Mouse (Mus musculus) monocyte, adult 2 months (primary cell): Measurements from ENCODE around the gene Rho.
A peak's percentile ranks its signal among the peaks of the same experiment; 100 is the strongest.

ENCODE experiments used
- DNase-seq, 2 experiments: peaks; one replicate each; pipeline ENCODE4 v3.0.0; 2022; ENCODE audit warnings: low spot score in 2 of 2, low read depth in 1 of 2

The Rho gene

DNA sequence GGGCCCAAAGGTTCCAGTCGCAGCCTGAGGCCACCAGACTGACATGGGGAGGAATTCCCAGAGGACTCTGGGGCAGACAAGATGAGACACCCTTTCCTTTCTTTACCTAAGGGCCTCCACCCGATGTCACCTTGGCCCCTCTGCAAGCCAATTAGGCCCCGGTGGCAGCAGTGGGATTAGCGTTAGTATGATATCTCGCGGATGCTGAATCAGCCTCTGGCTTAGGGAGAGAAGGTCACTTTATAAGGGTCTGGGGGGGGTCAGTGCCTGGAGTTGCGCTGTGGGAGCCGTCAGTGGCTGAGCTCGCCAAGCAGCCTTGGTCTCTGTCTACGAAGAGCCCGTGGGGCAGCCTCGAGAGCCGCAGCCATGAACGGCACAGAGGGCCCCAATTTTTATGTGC, at the start of gene Rho:
TSS of gene Rho (plus strand) at position 110 of the 400 bp plus-strand sequence.
- no peak for DNase-seq

DNA sequence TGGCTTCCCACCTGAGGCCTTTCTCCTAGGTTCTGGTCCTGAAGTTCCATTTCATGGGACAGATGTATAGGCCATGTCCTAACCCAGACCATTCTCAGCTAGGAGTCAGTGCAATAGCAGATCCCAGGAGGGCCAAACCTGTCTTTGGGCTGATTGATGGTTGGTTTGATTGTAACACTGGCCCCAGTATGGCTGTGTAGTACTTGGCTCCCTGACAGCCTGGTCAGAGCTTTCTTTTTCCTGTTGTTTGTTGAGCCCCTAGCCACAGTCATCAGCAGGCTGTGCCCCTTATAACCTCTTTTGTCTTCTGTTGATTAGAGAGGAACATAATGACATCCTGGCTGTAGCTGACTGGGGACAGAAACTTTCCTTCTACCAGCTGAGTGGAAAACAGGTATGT, 47.5 kb upstream of the Rho start:
- DNase-seq, result no peak

DNA sequence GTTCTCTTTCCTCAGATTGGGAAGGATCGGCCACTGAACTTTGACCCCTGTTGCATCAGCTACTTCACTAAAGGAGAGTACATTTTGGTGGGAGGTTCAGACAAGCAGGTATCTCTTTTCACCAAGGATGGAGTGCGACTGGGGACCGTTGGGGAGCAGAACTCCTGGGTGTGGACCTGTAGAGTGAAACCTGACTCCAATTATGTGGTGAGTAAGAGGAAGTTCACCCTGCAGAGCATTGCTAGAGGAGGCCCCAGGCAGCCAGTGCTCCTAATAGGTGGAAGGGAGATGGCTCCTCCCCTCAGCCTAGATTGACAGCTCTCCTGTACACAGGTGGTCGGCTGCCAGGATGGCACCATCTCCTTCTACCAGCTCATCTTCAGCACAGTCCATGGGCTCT, 44.7 kb upstream of the Rho start:
- DNase-seq, result peak in 1 of 2 experiments; percentile 9

DNA sequence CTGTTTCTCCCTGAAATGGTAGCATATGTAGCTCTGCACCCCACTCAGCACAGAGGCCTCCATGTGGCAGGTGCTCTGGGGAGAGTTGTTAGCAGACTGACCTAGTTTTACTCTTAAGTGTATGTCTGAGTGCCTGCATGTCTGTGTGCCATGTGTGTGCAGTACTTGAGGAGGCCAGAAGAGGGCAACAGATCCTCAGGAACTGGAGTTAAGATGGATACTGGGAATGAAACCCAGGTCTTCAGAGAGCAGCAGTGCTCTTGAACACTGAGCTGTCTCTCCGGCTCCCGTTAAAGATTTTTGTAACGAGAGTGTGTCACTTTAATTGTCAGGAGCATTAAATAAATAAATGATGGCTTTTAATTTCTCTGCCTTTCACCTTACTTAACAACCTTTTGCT, 43.3 kb upstream of the Rho start:
- peak in 1 of 2 experiments; percentile 10 for DNase-seq

DNA sequence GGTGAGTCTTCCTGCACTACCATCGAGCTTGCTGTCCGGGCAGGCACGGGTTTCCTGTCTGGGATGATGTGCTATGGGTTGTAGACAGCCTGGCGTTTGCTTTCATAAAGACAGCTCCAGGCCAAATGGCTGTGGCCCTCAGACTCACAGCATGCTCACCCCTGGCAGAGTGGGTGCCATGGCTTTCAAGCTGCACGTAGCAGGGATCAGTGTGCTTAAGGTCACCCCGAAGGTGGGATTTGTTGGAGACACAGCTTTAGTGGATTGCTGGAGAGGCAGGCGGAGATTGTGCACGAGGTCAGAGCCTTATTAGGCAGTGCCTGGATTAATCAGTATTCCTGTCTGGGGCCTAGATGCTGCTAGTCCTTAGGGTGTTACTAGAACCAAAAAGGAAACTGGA, 40.9 kb upstream of the Rho start:
- no peak for DNase-seq

DNA sequence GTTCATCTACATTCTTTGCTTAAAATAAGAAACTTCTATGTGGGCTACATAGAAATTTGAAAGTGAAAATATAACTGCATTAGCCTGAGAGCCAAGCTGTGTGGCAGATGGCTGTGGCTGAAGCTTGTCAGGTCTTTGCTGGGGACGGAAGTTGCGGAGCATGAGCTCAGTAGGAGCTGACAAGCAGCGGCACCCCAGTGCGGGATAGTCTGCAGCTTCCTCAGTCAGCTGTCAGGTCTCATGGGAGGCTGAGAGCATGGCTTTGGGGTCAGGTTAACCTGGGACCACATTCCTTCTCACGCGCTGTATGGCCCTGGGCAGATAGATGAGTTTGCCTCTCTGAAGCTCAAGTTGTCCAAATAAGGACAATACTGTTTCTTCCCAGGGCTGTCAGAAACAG, 40.5 kb upstream of the Rho start:
- no peak for DNase-seq

DNA sequence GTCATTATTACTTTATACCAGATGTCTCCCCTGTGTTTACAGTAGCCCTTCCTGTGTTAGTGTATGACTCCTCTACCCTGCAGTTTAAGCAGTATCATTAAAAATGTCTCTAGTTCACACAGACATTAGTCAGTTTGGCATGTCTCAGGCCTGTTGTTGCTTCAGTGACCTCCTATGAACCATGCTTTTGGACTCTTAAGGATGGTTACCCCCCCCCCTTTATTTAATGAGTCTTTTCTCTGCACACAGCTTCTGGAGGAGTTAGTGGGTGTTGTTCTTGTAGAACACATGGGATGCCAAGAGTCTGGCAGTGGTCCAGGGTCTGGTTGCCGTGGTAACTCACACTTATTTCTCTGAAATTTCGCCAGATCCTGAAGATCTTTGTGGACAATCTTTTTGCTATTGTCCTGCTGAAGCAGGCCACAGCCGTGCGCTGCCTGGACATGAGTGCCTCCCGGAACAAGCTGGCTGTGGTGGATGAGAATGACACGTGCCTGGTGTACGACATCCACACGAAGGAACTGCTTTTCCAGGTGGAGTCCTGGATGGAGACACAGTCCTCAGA, 40.0 kb upstream of the Rho start:
- no peak for DNase-seq

DNA sequence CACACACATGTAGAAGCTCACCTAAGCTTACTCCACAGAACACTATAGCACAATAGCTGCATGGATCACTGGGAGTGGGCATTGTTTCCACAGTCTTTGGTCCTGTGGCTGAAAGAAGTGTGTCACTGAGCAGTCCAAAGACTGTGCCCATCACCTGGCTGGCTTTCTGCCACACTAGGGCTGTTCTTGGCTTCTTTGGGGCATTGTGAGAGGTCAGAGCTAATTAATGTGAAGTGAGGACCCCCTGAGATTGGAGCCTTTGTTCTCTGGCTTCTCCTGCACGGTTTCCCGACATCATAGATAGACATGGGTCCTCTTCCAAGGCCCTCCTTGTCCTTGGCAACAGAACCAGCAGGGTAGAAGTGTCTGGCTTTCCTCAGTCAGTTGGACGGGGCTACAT, 39.2 kb upstream of the Rho start:
- no peak for DNase-seq

DNA sequence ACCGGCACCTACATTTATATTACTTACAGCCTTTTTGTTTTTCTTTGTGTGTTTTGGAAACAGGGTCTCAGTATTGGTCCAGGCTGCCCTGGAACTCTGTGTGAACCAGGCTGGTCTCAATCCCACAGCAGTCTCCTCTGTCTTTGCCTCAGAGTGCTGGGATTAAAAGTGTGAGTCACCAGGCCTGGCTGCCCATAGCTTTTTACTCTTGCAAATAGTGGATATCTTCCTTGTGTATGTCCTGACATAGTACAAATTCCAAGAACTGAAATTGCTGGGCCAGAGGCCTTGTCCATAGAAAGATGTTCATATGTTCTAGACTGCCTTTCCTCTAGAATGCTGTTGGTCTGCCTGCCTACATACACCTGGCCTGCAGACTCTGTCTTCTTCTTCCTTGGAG, 35.2 kb upstream of the Rho start:
- DNase-seq, result no peak

DNA sequence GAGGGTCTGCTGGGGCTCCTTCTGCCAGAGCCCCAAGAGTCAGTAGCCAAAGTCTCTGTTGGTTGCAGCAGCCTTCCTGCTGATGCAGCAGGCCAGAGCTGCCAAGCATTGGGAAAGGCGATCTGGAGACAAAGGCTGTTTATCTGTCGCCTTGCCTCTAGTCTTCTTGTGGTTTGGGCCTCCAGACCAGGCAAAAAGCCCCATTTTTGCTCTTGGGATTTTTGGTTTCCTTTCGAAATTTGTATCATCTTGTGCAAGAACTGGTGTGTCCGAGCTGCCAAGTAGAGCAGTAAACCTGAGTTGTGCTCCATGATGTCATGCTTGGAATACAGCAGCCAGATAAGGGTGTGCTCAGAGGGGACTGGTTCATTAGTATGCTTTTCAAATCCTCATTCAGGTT, 34.4 kb upstream of the Rho start:
- peak in 1 of 2 experiments; percentile 12 for DNase-seq

DNA sequence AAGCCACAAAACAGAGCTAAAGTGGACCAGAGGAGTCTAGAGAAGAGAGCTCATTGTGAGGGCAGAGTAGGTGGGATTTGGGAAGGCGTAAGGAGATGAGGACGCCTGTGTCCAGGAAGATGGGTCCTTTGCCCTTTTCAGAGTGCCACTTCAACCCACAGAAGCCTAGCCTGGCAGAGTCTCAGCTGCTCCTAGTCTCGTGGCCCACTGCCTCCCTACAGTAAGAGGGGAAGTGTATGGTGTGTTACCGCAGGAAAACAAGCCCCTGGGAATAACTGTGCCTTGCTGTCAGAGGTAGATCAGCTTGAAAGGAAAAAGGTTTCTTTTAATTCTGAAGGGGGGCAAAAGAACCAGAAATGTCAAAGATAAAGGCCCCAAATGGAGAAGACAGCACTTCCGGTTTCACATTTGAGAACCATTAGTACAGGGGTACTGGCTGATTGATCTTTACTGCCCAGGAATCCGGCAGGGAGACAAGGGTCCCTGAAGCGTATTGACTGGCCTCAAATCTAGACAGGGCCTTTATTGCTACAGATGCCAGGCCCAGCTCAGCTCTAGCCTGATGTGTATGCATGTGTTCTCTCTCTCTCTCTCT, 33.5 kb upstream of the Rho start:
- no peak for DNase-seq

DNA sequence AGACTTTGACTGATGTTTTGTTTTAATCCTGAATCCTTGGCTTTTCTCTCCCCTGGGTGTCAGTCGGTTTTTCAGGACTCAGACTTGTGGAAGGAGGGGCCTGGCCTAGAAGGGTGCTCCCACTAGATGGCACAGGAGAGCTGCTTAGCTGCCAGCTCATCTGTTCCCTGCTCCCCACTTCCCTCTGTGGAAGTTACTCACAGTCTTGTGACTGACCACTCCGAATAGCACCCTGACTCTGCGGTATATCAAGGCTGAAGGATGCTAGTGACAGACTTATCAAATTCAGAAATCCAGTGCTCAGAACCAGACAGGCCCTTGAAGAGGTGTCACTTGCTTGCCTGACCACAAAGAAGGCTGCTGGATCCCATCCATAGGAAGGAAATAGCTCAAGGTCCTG, 30.5 kb upstream of the Rho start:
- peak; percentile 52 to 67 for DNase-seq

DNA sequence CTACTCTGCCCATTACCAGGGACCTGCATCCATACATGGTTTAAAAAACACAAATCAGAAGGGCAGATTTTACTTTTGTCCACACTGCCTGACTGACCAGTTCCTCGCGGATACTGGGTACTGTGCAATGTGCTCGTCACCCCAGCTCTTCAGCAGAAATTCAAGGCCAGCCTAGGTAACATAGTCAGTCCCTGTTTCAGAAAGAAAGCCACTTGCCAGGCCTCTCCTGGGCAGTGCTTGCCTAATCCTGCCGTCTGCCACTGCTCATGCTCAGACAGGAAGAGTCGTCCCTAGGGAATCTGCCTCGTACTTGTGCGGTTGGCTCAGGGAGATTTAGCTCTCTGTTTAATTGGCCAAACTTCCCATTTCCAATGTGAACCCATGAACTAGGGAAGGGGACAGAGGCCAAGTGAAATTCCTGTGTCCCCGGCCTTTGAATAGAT, 30.0 kb upstream of the Rho start:
- no peak for DNase-seq

DNA sequence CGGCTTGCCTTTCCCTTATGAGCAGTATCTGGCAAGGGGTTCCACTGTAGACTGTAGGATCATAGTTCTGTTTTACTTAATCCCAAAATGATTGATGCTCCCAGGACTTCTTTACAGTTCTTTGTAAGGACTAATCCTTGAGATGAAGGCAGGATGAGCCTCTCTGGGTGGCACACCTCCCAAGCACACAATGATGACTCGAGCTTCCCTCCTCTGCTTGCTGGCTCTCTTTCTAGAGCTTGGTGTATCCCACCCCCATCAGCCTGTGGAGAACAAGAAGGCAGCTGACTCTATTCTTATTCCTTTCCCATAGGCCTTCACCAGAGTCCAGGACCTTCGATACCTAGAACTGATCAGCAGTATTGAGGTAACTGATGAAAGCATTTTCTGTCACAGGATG, 29.0 kb upstream of the Rho start:
- no peak for DNase-seq

DNA sequence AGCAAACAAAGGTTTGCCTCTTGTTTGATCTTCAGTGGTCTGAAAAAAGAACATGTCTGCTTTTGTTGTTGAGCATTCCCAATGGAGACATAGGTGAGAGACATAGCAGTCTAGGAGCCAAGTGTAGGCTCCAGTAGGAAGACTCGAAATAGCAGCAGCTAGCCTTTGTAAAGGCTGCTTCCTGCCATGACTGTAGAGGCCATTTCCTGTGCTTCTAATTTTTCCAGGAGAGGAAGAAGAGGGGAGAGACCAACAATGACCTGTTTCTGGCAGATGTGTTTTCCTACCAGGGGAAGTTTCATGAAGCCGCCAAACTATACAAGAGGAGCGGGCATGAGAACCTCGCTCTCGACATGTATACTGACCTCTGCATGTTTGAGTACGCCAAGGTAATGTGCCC, 26.0 kb upstream of the Rho start:
- DNase-seq, result no peak

DNA sequence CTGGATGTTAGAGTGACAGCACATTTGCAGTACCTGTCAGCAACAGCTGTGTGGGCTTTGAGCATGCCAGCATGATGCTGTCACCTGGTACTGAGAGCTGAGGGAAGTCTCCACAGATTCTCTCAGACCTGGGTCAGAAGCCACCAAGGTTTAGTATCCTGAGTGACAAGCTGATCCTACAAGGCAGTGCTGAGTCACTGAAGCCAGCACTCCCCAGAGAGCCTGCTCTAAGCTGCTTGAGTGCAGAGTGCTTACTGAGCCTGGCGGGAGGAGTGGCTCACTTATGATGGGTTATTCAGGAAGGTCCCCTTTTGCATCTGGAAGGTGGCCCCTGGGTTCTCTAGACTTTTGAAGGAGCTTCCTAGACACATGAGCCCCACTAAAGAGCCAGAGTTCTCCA, 25.1 kb upstream of the Rho start:
- no peak for DNase-seq

DNA sequence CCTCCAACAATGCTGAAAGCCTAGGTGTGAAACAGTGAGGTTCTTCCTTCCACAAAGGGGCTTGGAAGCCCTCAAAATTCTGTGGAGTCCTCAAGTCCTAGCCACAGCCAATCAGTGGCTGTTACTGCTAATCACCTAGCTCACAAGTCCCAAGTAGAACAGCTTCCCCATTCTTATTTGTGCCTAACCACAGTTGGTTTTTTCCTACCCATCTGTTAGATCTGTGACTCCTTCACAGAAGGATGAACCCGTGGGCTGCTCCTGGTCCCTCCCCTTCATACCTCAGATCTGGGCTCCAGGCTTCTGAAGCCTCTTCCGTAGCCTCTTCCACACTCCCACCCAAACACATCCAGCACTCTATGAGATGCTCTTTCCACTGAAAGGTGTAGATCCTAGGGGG, 24.7 kb upstream of the Rho start:
- no peak for DNase-seq

DNA sequence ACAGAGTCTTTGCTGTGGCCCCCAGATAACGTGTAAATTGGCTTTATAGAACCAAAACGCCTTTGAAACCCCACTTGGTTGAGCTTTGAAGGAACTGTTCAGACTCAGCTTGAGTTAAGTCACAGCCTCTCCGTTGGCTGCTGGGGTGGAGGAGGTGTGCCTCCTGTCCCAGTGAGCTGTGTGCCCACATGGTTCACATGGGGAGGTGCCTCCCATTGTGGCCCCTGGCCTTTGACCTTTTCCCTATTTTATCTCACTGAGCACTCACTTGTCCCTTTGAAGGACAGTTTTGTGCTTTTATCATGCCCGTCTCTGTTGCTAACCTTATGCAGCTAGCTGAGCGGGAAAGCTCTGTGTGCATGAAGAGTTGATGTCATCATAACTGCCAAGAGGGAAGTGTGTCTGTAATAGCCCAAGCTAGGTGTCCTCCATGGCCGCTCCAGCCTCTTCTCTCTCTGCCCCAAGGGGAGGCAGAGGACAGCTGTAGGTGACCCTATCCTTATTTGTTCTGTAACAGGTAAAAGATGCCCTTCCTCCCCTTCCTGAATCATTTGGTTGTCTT, 23.0 kb upstream of the Rho start:
- DNase-seq, result no peak

DNA sequence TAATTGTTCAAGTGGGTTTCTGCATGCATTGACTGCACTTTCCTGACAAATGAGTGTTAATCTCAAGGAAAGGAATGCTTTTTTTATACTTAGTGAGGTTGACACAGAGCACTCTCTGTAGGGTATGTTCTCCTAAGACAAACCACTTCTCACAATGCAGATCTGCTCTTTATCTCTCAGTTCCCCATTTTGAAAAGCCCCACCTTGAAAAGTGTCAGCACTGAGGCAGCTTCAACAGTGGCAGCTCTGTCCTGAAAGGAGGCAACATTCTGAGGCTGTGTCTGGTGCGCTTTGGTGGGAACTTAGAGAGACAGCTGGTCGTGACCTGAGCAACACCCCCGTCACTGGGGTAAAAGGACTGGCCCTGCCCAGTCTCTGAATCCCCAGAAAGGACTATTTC, 22.5 kb upstream of the Rho start:
- DNase-seq, result peak; percentile 37 to 39

DNA sequence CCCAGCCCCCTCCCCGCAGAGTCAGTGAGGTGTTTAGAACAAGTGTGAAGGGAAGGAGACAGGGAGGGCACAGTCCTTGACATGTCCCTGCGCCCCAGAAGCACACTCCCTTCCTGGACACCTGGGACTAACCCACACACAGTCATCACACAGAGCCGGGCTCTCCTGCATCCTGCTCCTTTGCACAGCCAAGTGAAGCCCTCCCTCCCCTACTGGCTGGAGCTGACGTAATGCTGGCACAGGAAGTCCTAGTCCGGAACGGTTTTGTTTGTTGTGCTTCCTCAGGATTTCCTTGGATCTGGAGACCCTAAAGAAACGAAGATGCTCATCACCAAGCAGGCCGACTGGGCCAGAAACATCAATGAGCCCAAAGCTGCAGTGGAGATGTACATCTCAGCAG, 21.6 kb upstream of the Rho start:
- DNase-seq, result no peak

DNA sequence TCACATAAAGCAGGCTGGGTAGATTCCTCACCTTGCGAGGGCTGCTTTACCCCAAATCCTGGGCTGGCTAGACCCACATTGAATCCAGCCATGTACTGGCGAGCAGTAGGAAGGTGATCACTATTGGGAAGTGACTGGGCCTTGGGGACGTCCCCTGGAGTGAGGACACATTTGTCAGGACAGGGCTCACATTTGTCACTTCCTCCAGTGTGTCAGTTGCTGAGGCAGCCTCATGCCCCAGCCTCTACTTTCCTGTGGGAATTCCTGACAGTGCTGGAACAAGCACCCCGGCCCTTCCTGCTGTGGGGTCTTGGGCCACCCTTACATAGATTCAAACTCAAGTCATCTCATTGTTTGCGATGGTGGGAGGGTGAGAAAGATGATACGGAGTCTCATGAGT, 19.8 kb upstream of the Rho start:
- DNase-seq, result no peak

DNA sequence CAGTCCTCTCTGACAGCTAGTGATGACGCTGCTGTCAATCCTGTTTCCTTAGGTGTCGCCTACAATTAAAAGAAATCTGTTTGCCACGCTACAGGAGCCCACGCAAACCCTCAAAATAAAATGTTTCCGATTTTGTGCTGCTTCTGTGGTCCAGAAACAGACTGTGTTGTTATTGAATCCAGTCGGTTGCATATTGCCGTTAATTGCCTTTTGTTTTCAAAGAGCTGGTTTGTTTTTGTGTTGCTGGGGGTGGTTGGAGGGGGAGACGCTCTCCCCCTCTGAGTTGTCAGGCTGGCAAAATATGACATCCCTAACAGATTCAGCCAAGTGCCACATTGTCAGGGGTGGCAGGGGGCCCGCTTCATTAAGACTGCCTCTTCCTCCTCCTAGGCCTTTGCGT, 18.1 kb upstream of the Rho start:
- no peak for DNase-seq

DNA sequence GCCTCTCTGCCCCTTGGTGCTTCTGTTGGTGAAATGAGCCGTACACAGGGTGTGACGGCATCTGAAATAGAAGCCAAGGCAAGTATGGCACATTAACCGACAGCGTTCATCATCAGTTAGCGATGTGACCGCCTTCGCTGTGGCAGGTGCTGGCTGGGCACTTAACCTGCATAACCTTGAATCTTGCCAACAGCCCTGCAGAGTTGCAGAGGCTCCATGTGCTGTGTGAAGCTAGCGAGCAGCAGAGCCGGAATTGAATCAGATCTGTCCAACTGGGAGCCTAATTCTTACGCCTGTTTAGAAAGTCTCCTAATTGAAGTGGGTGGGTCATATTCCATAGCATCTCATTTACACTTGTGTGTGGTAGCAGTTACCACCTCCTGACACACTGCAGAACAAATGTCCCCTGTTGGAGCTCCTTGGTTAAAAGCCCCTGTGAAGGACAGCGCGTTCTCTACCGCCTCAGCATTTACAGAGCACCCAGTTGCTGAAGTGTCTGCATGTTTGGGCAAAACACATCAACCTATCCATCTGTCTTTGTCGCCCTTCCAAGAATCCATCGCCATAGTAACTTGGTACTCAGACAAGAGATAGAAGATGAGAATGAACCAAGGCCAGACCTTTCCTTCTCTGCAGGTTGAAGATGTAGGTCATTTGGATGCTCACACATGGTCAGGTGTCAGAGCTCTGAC, 16.9 kb upstream of the Rho start:
- DNase-seq, result no peak
